Mouse (Mus musculus): ENCODE measurements around the gene Nhsl1. TPM values are rescaled to one million over a fixed set of nuclear protein-coding genes. Genes with fewer than 3 reads are reported as not detected.

Nhsl1 gene
- polyA plus RNA-seq, 1 experiment from 2014 or later = 9.2 TPM

- Histone ChIP-seq H3K4me1 (ENCODE audit: control insufficient read depth, insufficient read depth, low read length) (peaks cover 14% of the 10 kb centered on the region), H3K4me3 (ENCODE audit: low read depth, low read length) (no peak overlapping the region), H3K36me3 (ENCODE audit: control insufficient read depth, insufficient read depth, low read length) (no peaks in the 10 kb centered on the region), H3K9me3 (replicated peaks; ENCODE audit: control insufficient read depth, low read length, poor library complexity, severe bottlenecking) (no peaks in the 10 kb centered on the region), H3K4me2 (ENCODE audit: low read length) (no peak overlapping the region), H3K27ac (ENCODE audit: low read length) (0 out of 2 replicates have a peak overlapping the region, but pooled peaks have one; percentile 5), H3K27me3 (ENCODE audit: control insufficient read depth, insufficient read depth, low read depth, low read length) (no peaks in the 10 kb centered on the region), H3K9ac (ENCODE audit: low read depth, low read length) (no peak overlapping the region)
- peak; percentile 55; the same call in 1 of the 2 replicates for ATAC-seq
- WGBS = 74% methylated on average over 1 of the region's 1 CpGs
These were observed 189.8 kb downstream of the Nhsl1 start for GRCm38 (mm10) chr10:18508586-18508985.

GRCm38 (mm10) chr10:18510663-18511062, 191.9 kb downstream of the Nhsl1 start:
- no peak overlapping the region for H3K4me3 ChIP-seq (ENCODE audit: low read depth, low read length)
- no peak for ATAC-seq
- no peak overlapping the region for H3K27ac ChIP-seq (ENCODE audit: low read length)
- no peaks in the 10 kb centered on the region for H3K27me3 ChIP-seq (ENCODE audit: control insufficient read depth, insufficient read depth, low read depth, low read length)
- H3K9me3 ChIP-seq (replicated peaks; ENCODE audit: control insufficient read depth, low read length, poor library complexity, severe bottlenecking) = no peaks in the 10 kb centered on the region
- H3K4me1 ChIP-seq (ENCODE audit: control insufficient read depth, insufficient read depth, low read length) = peaks cover 12% of the 10 kb centered on the region
- no peak overlapping the region for H3K4me2 ChIP-seq (ENCODE audit: low read length)
- WGBS = 83% methylated on average over 3 of the region's 3 CpGs
- no peak overlapping the region for H3K9ac ChIP-seq (ENCODE audit: low read depth, low read length)
- H3K36me3 ChIP-seq (ENCODE audit: control insufficient read depth, insufficient read depth, low read length) = no peaks in the 10 kb centered on the region

- Histone ChIP-seq H3K36me3 (ENCODE audit: control insufficient read depth, insufficient read depth, low read length) (no peaks in the 10 kb centered on the region), H3K9ac (ENCODE audit: low read depth, low read length) (no peak overlapping the region), H3K4me2 (ENCODE audit: low read length) (no peak overlapping the region), H3K4me3 (ENCODE audit: low read depth, low read length) (no peak overlapping the region), H3K27me3 (ENCODE audit: control insufficient read depth, insufficient read depth, low read depth, low read length) (no peaks in the 10 kb centered on the region), H3K9me3 (replicated peaks; ENCODE audit: control insufficient read depth, low read length, poor library complexity, severe bottlenecking) (no peaks in the 10 kb centered on the region), H3K4me1 (ENCODE audit: control insufficient read depth, insufficient read depth, low read length) (peaks cover 6% of the 10 kb centered on the region), H3K27ac (ENCODE audit: low read length) (no peak overlapping the region)
- WGBS = 93% methylated on average over 11 of the region's 11 CpGs
- ATAC-seq = no peak
These were observed 192.7 kb downstream of the Nhsl1 start for GRCm38 (mm10) chr10:18511496-18511895.

- no peak overlapping the region for H3K4me2 ChIP-seq (ENCODE audit: low read length)
- H3K27ac ChIP-seq (ENCODE audit: low read length) = no peak overlapping the region
- H3K4me3 ChIP-seq (ENCODE audit: low read depth, low read length) = no peak overlapping the region
- peaks cover 7% of the 10 kb centered on the region for H3K4me1 ChIP-seq (ENCODE audit: control insufficient read depth, insufficient read depth, low read length)
- 73% methylated on average over 2 of the region's 2 CpGs for WGBS
- no peak overlapping the region for H3K9ac ChIP-seq (ENCODE audit: low read depth, low read length)
- H3K27me3 ChIP-seq (ENCODE audit: control insufficient read depth, insufficient read depth, low read depth, low read length) = no peaks in the 10 kb centered on the region
- ATAC-seq = no peak
- H3K9me3 ChIP-seq (replicated peaks; ENCODE audit: control insufficient read depth, low read length, poor library complexity, severe bottlenecking) = no peaks in the 10 kb centered on the region
- H3K36me3 ChIP-seq (ENCODE audit: control insufficient read depth, insufficient read depth, low read length) = peaks cover 5% of the 10 kb centered on the region
These were observed 203.8 kb downstream of the Nhsl1 start for GRCm38 (mm10) chr10:18522556-18522955.

- no peak for ATAC-seq
- Histone ChIP-seq H3K36me3 (ENCODE audit: control insufficient read depth, insufficient read depth, low read length) (peaks cover 5% of the 10 kb centered on the region), H3K27me3 (ENCODE audit: control insufficient read depth, insufficient read depth, low read depth, low read length) (no peaks in the 10 kb centered on the region), H3K4me2 (ENCODE audit: low read length) (no peak overlapping the region), H3K9me3 (replicated peaks; ENCODE audit: control insufficient read depth, low read length, poor library complexity, severe bottlenecking) (no peaks in the 10 kb centered on the region), H3K4me3 (ENCODE audit: low read depth, low read length) (no peak overlapping the region), H3K27ac (ENCODE audit: low read length) (no peak overlapping the region), H3K4me1 (ENCODE audit: control insufficient read depth, insufficient read depth, low read length) (peaks cover 7% of the 10 kb centered on the region), H3K9ac (ENCODE audit: low read depth, low read length) (no peak overlapping the region)
- 78% methylated on average over 15 of the region's 15 CpGs for WGBS
These were observed 206.5 kb downstream of the Nhsl1 start for GRCm38 (mm10) chr10:18525311-18525710.

- Histone ChIP-seq H3K4me2 (ENCODE audit: low read length) (no peak overlapping the region), H3K4me1 (ENCODE audit: control insufficient read depth, insufficient read depth, low read length) (peaks cover 7% of the 10 kb centered on the region), H3K27ac (ENCODE audit: low read length) (0 out of 2 replicates have a peak overlapping the region, but pooled peaks have one; percentile 7), H3K9ac (ENCODE audit: low read depth, low read length) (0 out of 2 replicates have a peak overlapping the region, but pooled peaks have one; percentile 3), H3K36me3 (ENCODE audit: control insufficient read depth, insufficient read depth, low read length) (peaks cover 5% of the 10 kb centered on the region), H3K4me3 (ENCODE audit: low read depth, low read length) (no peak overlapping the region), H3K9me3 (replicated peaks; ENCODE audit: control insufficient read depth, low read length, poor library complexity, severe bottlenecking) (no peaks in the 10 kb centered on the region), H3K27me3 (ENCODE audit: control insufficient read depth, insufficient read depth, low read depth, low read length) (no peaks in the 10 kb centered on the region)
- WGBS = 64% methylated on average over 9 of the region's 9 CpGs
- 0 out of 2 replicates have a peak, but pooled peaks have one; percentile 32 for ATAC-seq
These were observed 206.9 kb downstream of the Nhsl1 start for GRCm38 (mm10) chr10:18525726-18526125.

- ATAC-seq = peak; percentile 66
- Histone ChIP-seq H3K27me3 (ENCODE audit: control insufficient read depth, insufficient read depth, low read depth, low read length) (no peaks in the 10 kb centered on the region), H3K4me3 (ENCODE audit: low read depth, low read length) (no peak overlapping the region), H3K9ac (ENCODE audit: low read depth, low read length) (0 out of 2 replicates have a peak overlapping the region, but pooled peaks have one; percentile 3), H3K27ac (ENCODE audit: low read length) (0 out of 2 replicates have a peak overlapping the region, but pooled peaks have one; percentile 7), H3K4me1 (ENCODE audit: control insufficient read depth, insufficient read depth, low read length) (peaks cover 7% of the 10 kb centered on the region), H3K36me3 (ENCODE audit: control insufficient read depth, insufficient read depth, low read length) (peaks cover 7% of the 10 kb centered on the region), H3K9me3 (replicated peaks; ENCODE audit: control insufficient read depth, low read length, poor library complexity, severe bottlenecking) (no peaks in the 10 kb centered on the region), H3K4me2 (ENCODE audit: low read length) (no peak overlapping the region)
- 77% methylated on average over 22 of the region's 22 CpGs for WGBS
These were observed 207.5 kb downstream of the Nhsl1 start for GRCm38 (mm10) chr10:18526184-18526850.

GRCm38 (mm10) chr10:18526851-18527675, 208.3 kb downstream of the Nhsl1 start:
- no peak overlapping the region for H3K4me3 ChIP-seq (ENCODE audit: low read depth, low read length)
- no peak overlapping the region for H3K27ac ChIP-seq (ENCODE audit: low read length)
- no peak overlapping the region for H3K4me2 ChIP-seq (ENCODE audit: low read length)
- 73% methylated on average over 20 of the region's 20 CpGs for WGBS
- peaks cover 7% of the 10 kb centered on the region for H3K4me1 ChIP-seq (ENCODE audit: control insufficient read depth, insufficient read depth, low read length)
- H3K27me3 ChIP-seq (ENCODE audit: control insufficient read depth, insufficient read depth, low read depth, low read length) = no peaks in the 10 kb centered on the region
- peaks cover 12% of the 10 kb centered on the region for H3K36me3 ChIP-seq (ENCODE audit: control insufficient read depth, insufficient read depth, low read length)
- H3K9ac ChIP-seq (ENCODE audit: low read depth, low read length) = no peak overlapping the region
- ATAC-seq = no peak
- H3K9me3 ChIP-seq (replicated peaks; ENCODE audit: control insufficient read depth, low read length, poor library complexity, severe bottlenecking) = no peaks in the 10 kb centered on the region

GRCm38 (mm10) chr10:18527766-18528165, 209.0 kb downstream of the Nhsl1 start:
- H3K4me3 ChIP-seq (ENCODE audit: low read depth, low read length) = no peak overlapping the region
- 73% methylated on average over 7 of the region's 7 CpGs for WGBS
- H3K36me3 ChIP-seq (ENCODE audit: control insufficient read depth, insufficient read depth, low read length) = peaks cover 12% of the 10 kb centered on the region
- peaks cover 7% of the 10 kb centered on the region for H3K4me1 ChIP-seq (ENCODE audit: control insufficient read depth, insufficient read depth, low read length)
- no peak overlapping the region for H3K9ac ChIP-seq (ENCODE audit: low read depth, low read length)
- no peak for ATAC-seq
- H3K4me2 ChIP-seq (ENCODE audit: low read length) = no peak overlapping the region
- H3K9me3 ChIP-seq (replicated peaks; ENCODE audit: control insufficient read depth, low read length, poor library complexity, severe bottlenecking) = no peaks in the 10 kb centered on the region
- H3K27me3 ChIP-seq (ENCODE audit: control insufficient read depth, insufficient read depth, low read depth, low read length) = no peaks in the 10 kb centered on the region
- H3K27ac ChIP-seq (ENCODE audit: low read length) = no peak overlapping the region
